In genomic region chr16:5233418-5234313, GRCm38 (mm10) we compare ENCODE assay signal across 8 mouse cellular contexts. TPM values are rescaled to one million over a fixed set of nuclear protein-coding genes. Genes with fewer than 3 reads are reported as not detected.
DNase-seq lines count a peak whose midpoint lies in the region; ATAC-seq lines count a peak whose summit lies in the region.

TSS of gene Alg1 (plus strand) at chr16:5233621.

- H3K9ac ChIP-seq in hindbrain, embryonic 12.5 days: peak within 1 kb of the TSS; percentile 72

- peak within 1 kb of the TSS; percentile 92 for H3K4me2 ChIP-seq in hindbrain, embryonic 12.5 days (replicated peaks)

- no peaks in the 10 kb centered on the region for H3K27me3 ChIP-seq in hindbrain, embryonic 12.5 days

- ATAC-seq in hindbrain, embryonic 12.5 days (ENCODE audit: low FRiP score): peak; percentile 94

- peaks cover 7% of the 10 kb centered on the region for H3K4me1 ChIP-seq in hindbrain, embryonic 12.5 days

- peaks cover 10% of the 10 kb centered on the region; the same call in 1 of the 2 replicates for H3K36me3 ChIP-seq in hindbrain, embryonic 12.5 days

- peak within 1 kb of the TSS; percentile 9; the same call in 1 of the 2 replicates for H3K27ac ChIP-seq in hindbrain, embryonic 12.5 days

- H3K9me3 ChIP-seq in hindbrain, embryonic 12.5 days (replicated peaks): no peaks in the 10 kb centered on the region

- DNase-seq in NIH3T3 (ENCODE audit: low read depth): peak; percentile 99
- peak; percentile 97 to 98 for DNase-seq in cerebellum, postnatal 10 days
- peak; percentile 90 to 93 for DNase-seq in frontal cortex, postnatal 10 days (ENCODE audit: low spot score in 2 of 2)
- peak; percentile 91 to 94 for DNase-seq in layer of hippocampus, postnatal 14 days (ENCODE audit: low spot score in 2 of 2)
- DNase-seq in lung, postnatal 14 days: peak; percentile 95
- peak; percentile 84 for DNase-seq in retina, adult 2 months (ENCODE audit: low read depth, low spot score)
- peak; percentile 88 to 91 for DNase-seq in thymus, postnatal 36 days

- 2% methylated on average over 45 of the region's 47 CpGs for WGBS in hindbrain, embryonic 12.5 days

- H3K4me3 ChIP-seq in hindbrain, embryonic 12.5 days: peak within 1 kb of the TSS; percentile 75

RNA-seq across cellular contexts. Expression of gene Alg1, which starts in this region (rescaled TPM):
- 29.9 and 32.7 TPM in 2 replicates for polyA plus RNA-seq in hindbrain, embryonic 12.5 days (2016; fragmentation: Nextera tagmentation; extraction: Ambion mirVana)
- 10 to 100 TPM; 25.6 to 30.7 TPM for total RNA-seq in layer of hippocampus, postnatal 14 days (2021)

Comparison
In these comparisons a context has a peak if more than half of its experiments do, and no peak if none do; other contexts are left out.
1. Peak in every context shown above with its lines: DNase-seq, ATAC-seq, H3K4me3 ChIP-seq and H3K27ac ChIP-seq.